Mouse (Mus musculus) frontal cortex, adult (tissue): ENCODE data around the gene Gm27027.

ENCODE experiments used
- ATAC-seq: cut with Nextera tagmentation; 2 replicates; pipeline ENCODE4 v1.9.2; 2017; ENCODE audit warnings: mild to moderate bottlenecking, moderate library complexity, mixed read lengths; ENCODE audit not compliant: low TSS enrichment

Gm27027 gene

GRCm38 (mm10) chr2:93996254-93996653 is at the start of gene Gm27027:
Gm27027 (minus strand) TSS chr2:93996354.
- ATAC-seq = no peak

- peak; percentile 60; the same call in 1 of the 2 replicates for ATAC-seq
Measured at GRCm38 (mm10) chr2:94045411-94046090, 49.4 kb upstream of the Gm27027 start.

GRCm38 (mm10) chr2:94044174-94044573 is 48.0 kb upstream of the Gm27027 start:
- ATAC-seq = no peak

GRCm38 (mm10) chr2:94043662-94044061 is 47.5 kb upstream of the Gm27027 start:
- peak; percentile 79 for ATAC-seq

- no peak for ATAC-seq
Measured at GRCm38 (mm10) chr2:94042461-94042860, 46.3 kb upstream of the Gm27027 start.

- ATAC-seq = no peak
Measured at GRCm38 (mm10) chr2:94040391-94041125, 44.4 kb upstream of the Gm27027 start.

GRCm38 (mm10) chr2:94035428-94036331 is 39.5 kb upstream of the Gm27027 start:
- ATAC-seq = peak; percentile 99

- no peak for ATAC-seq
Measured at GRCm38 (mm10) chr2:94030602-94031001, 34.4 kb upstream of the Gm27027 start.

- ATAC-seq = no peak
Measured at GRCm38 (mm10) chr2:94024637-94025036, 28.5 kb upstream of the Gm27027 start.

GRCm38 (mm10) chr2:94010335-94011291 is 14.5 kb upstream of the Gm27027 start, which contains the start of gene Alkbh3:
Alkbh3 (minus strand) TSS chr2:94010807.
- peak; percentile 100 for ATAC-seq

- peak; percentile 79 for ATAC-seq
Measured at GRCm38 (mm10) chr2:94002331-94002730, 6.2 kb upstream of the Gm27027 start.

- ATAC-seq = no peak
Measured at GRCm38 (mm10) chr2:94001918-94002317, 5.8 kb upstream of the Gm27027 start.

GRCm38 (mm10) chr2:94001411-94001810 is 5.3 kb upstream of the Gm27027 start:
- no peak for ATAC-seq

GRCm38 (mm10) chr2:93992810-93993209 is 3.3 kb downstream of the Gm27027 start:
- peak; percentile 73 for ATAC-seq

- peak; percentile 32 for ATAC-seq
Measured at GRCm38 (mm10) chr2:93992259-93992658, 3.9 kb downstream of the Gm27027 start.

- ATAC-seq = no peak
Measured at GRCm38 (mm10) chr2:93991336-93991735, 4.8 kb downstream of the Gm27027 start.

GRCm38 (mm10) chr2:93988440-93988839 is 7.7 kb downstream of the Gm27027 start:
- ATAC-seq = no peak

- ATAC-seq = no peak
Measured at GRCm38 (mm10) chr2:93982457-93983235, 13.5 kb downstream of the Gm27027 start.

- peak; percentile 21; the same call in 1 of the 2 replicates for ATAC-seq
Measured at GRCm38 (mm10) chr2:93979249-93980120, 16.7 kb downstream of the Gm27027 start.
